Mouse (Mus musculus) heart, postnatal 0 days (tissue): ENCODE measurements around the gene Fem1b.

Experiments used
- CTCF ChIP-seq: IDR thresholded peaks from 2 replicates; pipeline ENCODE4 v1.5.1; 2016; ENCODE audit warnings: antibody characterized with exemption, control low read depth, low read depth
- EP300 ChIP-seq: IDR thresholded peaks from 2 replicates; pipeline ENCODE4 v1.6.1; 2016; ENCODE audit warnings: antibody characterized with exemption, low read depth

DNA sequence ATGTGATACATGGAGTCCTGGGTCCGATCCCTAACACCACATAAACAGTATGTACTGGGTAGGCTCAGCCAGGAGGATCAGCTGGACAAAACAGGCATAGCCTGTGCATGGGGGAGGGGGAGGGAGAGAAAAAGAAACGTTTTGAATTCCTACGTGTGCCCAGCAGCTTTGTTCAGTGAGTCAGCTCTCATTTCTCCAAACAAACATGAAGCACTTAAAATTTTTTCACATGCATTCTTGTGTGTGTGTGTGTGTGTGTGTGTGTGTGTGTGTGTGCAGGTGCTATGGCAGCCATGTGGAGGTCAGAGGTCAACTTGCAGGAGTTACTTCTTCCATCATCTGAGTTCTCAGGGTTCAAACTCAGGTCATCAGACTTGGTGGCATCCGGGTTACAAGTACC, 36.3 kb downstream of the Fem1b start:
- TF ChIP-seq CTCF (no peak), EP300 (no peak)
